Mouse (Mus musculus) lung, postnatal 0 days (tissue): ENCODE data around the gene Ghrh.

Experiments used
- CTCF ChIP-seq: IDR thresholded peaks from 2 replicates; pipeline ENCODE4 v1.5.1; 2016; ENCODE audit warnings: antibody characterized with exemption, mild to moderate bottlenecking
- EP300 ChIP-seq: IDR thresholded peaks from 2 replicates; pipeline ENCODE4 v1.6.1; 2016; ENCODE audit warnings: antibody characterized with exemption, mild to moderate bottlenecking, control low read depth

DNA sequence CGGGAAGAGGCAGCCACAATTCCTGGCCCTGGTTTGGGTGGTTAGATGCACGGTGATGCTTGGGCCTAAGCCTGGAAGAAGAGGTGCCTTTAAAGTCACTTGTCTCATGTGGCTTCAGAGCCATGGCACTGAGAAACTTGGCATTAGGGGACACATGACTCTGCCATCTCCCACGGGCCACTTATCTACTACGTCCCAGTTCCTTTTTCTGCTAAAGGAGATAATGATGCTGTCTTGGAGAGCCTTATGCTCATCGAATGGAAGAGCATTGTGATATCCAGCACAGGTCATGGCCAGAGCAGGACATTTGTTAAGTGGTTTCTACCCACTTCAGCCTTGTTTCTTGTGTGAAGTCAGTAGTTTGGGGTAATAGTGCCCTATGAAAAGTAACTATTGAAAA is 58.3 kb downstream of the Ghrh start:
- TF ChIP-seq CTCF (no peak), EP300 (no peak)
